Comparison of ENCODE assay signal across 9 mouse cellular contexts in genomic region chr7:65417231-65418100, GRCm38 (mm10).
DNase-seq lines count a peak whose midpoint lies in the region; ATAC-seq and TF ChIP-seq lines count a peak whose summit lies in the region.
"Had no signal": no experiment of that assay in that cellular context is flagged by ENCODE, and none has a peak within 500 bp of the region (broad histone marks: within the 10 kb centered on the region; RNA-seq: fewer than 3 reads in every experiment).

No protein-coding gene starts in this region.

- peak overlapping the region; percentile 68 for H3K27ac ChIP-seq in lung, postnatal 0 days (ENCODE audit: low read length)
- H3K27ac ChIP-seq in heart, adult 2 months, result peak overlapping the region; percentile 60
- peak overlapping the region; percentile 40; the same call in 1 of the 2 replicates for H3K27ac ChIP-seq in midbrain, embryonic 12.5 days (replicated peaks)
- H3K27ac ChIP-seq: stomach, embryonic 15.5 days had no signal

- no peaks in the 10 kb centered on the region for H3K79me2 ChIP-seq in heart, adult 2 months (replicated peaks; ENCODE audit: control insufficient read depth, insufficient read depth, low read length)

- no peak for TF ChIP-seq POLR2A in lung, adult 2 months (IDR thresholded peaks at IDR 0.05; ENCODE audit: borderline replicate concordance, extremely low read depth, low read depth, low read length)
- no peak for TF ChIP-seq POLR2A in heart, adult 2 months (IDR thresholded peaks at IDR 0.05; ENCODE audit: insufficient read depth, low read depth, low read length)

- H3K9me3 ChIP-seq in lung, postnatal 0 days (ENCODE audit: low read length), result no peaks in the 10 kb centered on the region
- no peaks in the 10 kb centered on the region for H3K9me3 ChIP-seq in midbrain, embryonic 12.5 days
- H3K9me3 ChIP-seq: stomach, embryonic 15.5 days had no signal

- no peak overlapping the region for H3K4me3 ChIP-seq in lung, postnatal 0 days (ENCODE audit: low read depth, low read length)
- H3K4me3 ChIP-seq in lung, adult 2 months (replicated peaks; ENCODE audit: extremely low read depth, low read depth, low read length), result no peak overlapping the region
- no peak overlapping the region for H3K4me3 ChIP-seq in heart, adult 2 months
- H3K4me3 ChIP-seq in midbrain, embryonic 12.5 days, result no peak overlapping the region
- H3K4me3 ChIP-seq: stomach, embryonic 15.5 days had no signal

- no peaks in the 10 kb centered on the region for H3K36me3 ChIP-seq in lung, postnatal 0 days (ENCODE audit: insufficient read depth, low read length)
- H3K36me3 ChIP-seq in heart, adult 2 months (ENCODE audit: control insufficient read depth, insufficient read depth, low read length), result peaks cover 4% of the 10 kb centered on the region; the same call in 1 of the 2 replicates
- no peaks in the 10 kb centered on the region for H3K36me3 ChIP-seq in midbrain, embryonic 12.5 days
- H3K36me3 ChIP-seq: stomach, embryonic 15.5 days had no signal

- H3K4me1 ChIP-seq in lung, postnatal 0 days (ENCODE audit: insufficient read depth, low read depth, low read length), result peaks cover 16% of the 10 kb centered on the region; the same call in 1 of the 2 replicates
- H3K4me1 ChIP-seq in lung, adult 2 months (ENCODE audit: control insufficient read depth, insufficient read depth, low read length), result peaks cover 37% of the 10 kb centered on the region
- H3K4me1 ChIP-seq in heart, adult 2 months (ENCODE audit: control insufficient read depth, insufficient read depth, low read length), result peaks cover 23% of the 10 kb centered on the region
- H3K4me1 ChIP-seq in midbrain, embryonic 12.5 days, result peaks cover 14% of the 10 kb centered on the region

- no peak for TF ChIP-seq CTCF in lung, postnatal 0 days (IDR thresholded peaks at IDR 0.05)
- no peak for TF ChIP-seq CTCF in lung, adult 2 months (IDR thresholded peaks at IDR 0.05; ENCODE audit: insufficient read depth, low read length)
- no peak for TF ChIP-seq CTCF in heart, adult 2 months (IDR thresholded peaks at IDR 0.05)

- no peaks in the 10 kb centered on the region for H3K27me3 ChIP-seq in lung, postnatal 0 days (replicated peaks; ENCODE audit: insufficient read depth, low read length)
- H3K27me3 ChIP-seq in heart, adult 2 months (ENCODE audit: control insufficient read depth, insufficient read depth, low read length), result no peaks in the 10 kb centered on the region
- no peaks in the 10 kb centered on the region for H3K27me3 ChIP-seq in midbrain, embryonic 12.5 days
- H3K27me3 ChIP-seq: stomach, embryonic 15.5 days had no signal

- peak; percentile 39; the same call in 1 of the 2 replicates for TF ChIP-seq EP300 in lung, postnatal 0 days (IDR thresholded peaks at IDR 0.05)
- no peak for TF ChIP-seq EP300 in heart, adult 2 months (IDR thresholded peaks at IDR 0.05; ENCODE audit: insufficient read depth, low read depth, low read length)

- DNase-seq in lung, postnatal 0 days (ENCODE audit: low spot score), result peak; percentile 33
- DNase-seq in lung, adult 2 months, result no peak
- DNase-seq in heart, adult 2 months, result peak; percentile 60 to 66
- DNase-seq in kidney, adult 8-10 months, result peak; percentile 65 to 83
- DNase-seq in spleen, postnatal 10 days (ENCODE audit: low spot score in 2 of 2), result no peak
- no peak for DNase-seq in natural killer cell, adult 2 months (ENCODE audit: low spot score in 2 of 2)
- DNase-seq in thymus, postnatal 25 days, result no peak

- no peak overlapping the region for H3K4me2 ChIP-seq in lung, postnatal 0 days (replicated peaks; ENCODE audit: low read depth, low read length)
- no peak overlapping the region for H3K4me2 ChIP-seq in midbrain, embryonic 12.5 days (replicated peaks)
- H3K4me2 ChIP-seq: stomach, embryonic 15.5 days had no signal

- WGBS in lung, postnatal 0 days, result 42% methylated on average over 10 of the region's 10 CpGs
- WGBS in lung, adult 2 months, result 32% methylated on average over 10 of the region's 10 CpGs
- 18% methylated on average over 10 of the region's 10 CpGs for WGBS in heart, adult 2 months
- WGBS in midbrain, embryonic 12.5 days, result 62% methylated on average over 10 of the region's 10 CpGs

- ATAC-seq in lung, postnatal 0 days, result peak; percentile 21; the same call in 1 of the 2 replicates
- ATAC-seq in midbrain, embryonic 12.5 days (ENCODE audit: low FRiP score, low read depth), result no peak

- intact Hi-C loops in heart, adult 2 months (cut with DNase I), result loop anchor here (5.0 kb wide), 1 partner anchor 35 kb away; no protein-coding TSS in a partner anchor

- no peak overlapping the region for H3K9ac ChIP-seq in lung, postnatal 0 days (replicated peaks; ENCODE audit: low read depth)
- H3K9ac ChIP-seq in heart, adult 2 months (ENCODE audit: low read depth, low read length), result no peak overlapping the region
- H3K9ac ChIP-seq in midbrain, embryonic 12.5 days (replicated peaks), result no peak overlapping the region
- H3K9ac ChIP-seq: stomach, embryonic 15.5 days had no signal

Comparison
In these comparisons a context has a peak if more than half of its experiments do, and no peak if none do; other contexts are left out.
1. DNase-seq: peak in lung, postnatal 0 days (single experiment), heart, adult 2 months (2 of 2) and kidney, adult 8-10 months (2 of 2); none in lung, adult 2 months (single experiment), spleen, postnatal 10 days (0 of 2), natural killer cell, adult 2 months (0 of 2) and thymus, postnatal 25 days (single experiment).
2. Peak in every context shown above with its lines, with median percentiles within 50 percentile points of each other: H3K27ac ChIP-seq.